Mouse (Mus musculus) myocyte (in vitro differentiated cells): ENCODE measurements around the gene Myo18b.

ENCODE experiments used
- CEBPB ChIP-seq: IDR thresholded peaks from 2 replicates; pipeline ENCODE4 v1.6.1; 2011; ENCODE audit warnings: mild to moderate bottlenecking, moderate library complexity; ENCODE audit not compliant: poor library complexity, insufficient read depth, severe bottlenecking
- E2F4 ChIP-seq: IDR thresholded peaks from one replicate; pipeline ENCODE4 v1.6.1; 2011; ENCODE audit warnings: mild to moderate bottlenecking, control low read depth, moderate library complexity; ENCODE audit not compliant: insufficient read depth
- MAX ChIP-seq: IDR thresholded peaks from one replicate; pipeline ENCODE4 v1.6.1; 2011; ENCODE audit warnings: low read depth, mild to moderate bottlenecking, control low read depth
- MYOD1 ChIP-seq, 3 experiments: IDR thresholded peaks; one replicate each; pipeline ENCODE4 v1.6.1; 2011; ENCODE audit warnings: control low read depth in 2 of 3, low read depth in 2 of 3, mild to moderate bottlenecking in 2 of 3, moderate library complexity in 1 of 3; ENCODE audit not compliant: insufficient read length in 2 of 3, control insufficient read depth in 1 of 3
- MYOG ChIP-seq, 3 experiments: IDR thresholded peaks; one replicate each; pipeline ENCODE4 v1.6.1; 2011; ENCODE audit warnings: control low read depth in 2 of 3, low read depth in 2 of 3, mild to moderate bottlenecking in 2 of 3; ENCODE audit not compliant: insufficient read length in 2 of 3, control insufficient read depth in 1 of 3, insufficient read depth in 1 of 3
- POLR2A ChIP-seq: IDR thresholded peaks from one replicate; pipeline ENCODE4 v1.6.1; 2011; ENCODE audit warnings: low read depth, mild to moderate bottlenecking, control low read depth, moderate library complexity; ENCODE audit not compliant: insufficient read length
- POLR2AphosphoS2 ChIP-seq: IDR thresholded peaks from one replicate; pipeline ENCODE4 v1.6.1; 2011; ENCODE audit warnings: low read depth, control low read depth; ENCODE audit not compliant: insufficient read length
- SRF ChIP-seq: IDR thresholded peaks from one replicate; pipeline ENCODE4 v1.6.1; 2011; ENCODE audit warnings: low read depth; ENCODE audit not compliant: control insufficient read depth, insufficient read length
- TCF12 ChIP-seq: IDR thresholded peaks from one replicate; pipeline ENCODE4 v1.6.1; 2011; ENCODE audit warnings: mild to moderate bottlenecking, control low read depth; ENCODE audit not compliant: poor library complexity, insufficient read depth, severe bottlenecking

DNA sequence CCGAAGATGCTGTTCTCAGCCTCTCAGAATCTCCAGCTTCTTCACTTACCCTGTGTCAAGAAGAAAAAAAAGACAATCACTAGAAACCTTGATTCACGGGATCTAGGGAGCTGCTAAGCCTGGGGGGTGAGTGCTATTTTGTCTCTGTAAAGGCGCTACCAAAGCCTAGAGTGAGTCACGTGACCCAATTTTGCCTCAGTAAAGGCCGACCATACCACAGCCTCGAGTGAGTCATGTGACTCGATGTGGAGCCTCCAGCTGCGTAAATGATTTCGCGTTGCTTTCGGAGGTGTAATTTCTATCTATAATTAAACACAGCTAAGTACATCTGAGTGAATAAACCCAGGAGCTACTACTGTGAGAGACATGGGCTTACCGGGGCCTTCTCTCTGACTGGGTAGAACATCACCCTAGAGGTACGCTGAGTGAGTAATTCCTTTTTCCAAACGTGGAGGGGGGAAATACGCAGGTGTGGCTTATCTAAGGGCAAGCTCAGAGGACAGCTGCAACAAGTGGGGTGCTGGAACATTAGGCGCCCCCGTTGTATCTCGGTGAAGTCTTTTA lies 202.8 kb downstream of the Myo18b start:
- TF ChIP-seq POLR2A (no peak), TCF12 (no peak), E2F4 (no peak), CEBPB (no peak), SRF (no peak), MAX (no peak), POLR2AphosphoS2 (no peak), MYOD1 (IDR thresholded peaks at IDR 0.05; ENCODE audit: control insufficient read depth in 1 of 3, insufficient read length in 2 of 3, low read depth in 2 of 3) (no peak), MYOG (IDR thresholded peaks at IDR 0.05; ENCODE audit: control insufficient read depth in 1 of 3, insufficient read depth in 1 of 3, insufficient read length in 2 of 3, low read depth in 2 of 3) (no peak)
